Mouse (Mus musculus) retina, embryonic 14.5 days (tissue): ENCODE data around the gene Gdap2.

Experiments
- DNase-seq: peaks from one replicate; pipeline ENCODE4 v3.0.0-alpha.2; 2015; ENCODE audit warnings: low spot score

Gdap2 gene

GRCm38 (mm10) chr3:100162315-100163105 lies at the start of gene Gdap2, which contains the start of gene Wdr3:
Gdap2 (plus strand) TSS chr3:100162381.
Wdr3 (minus strand) TSS chr3:100162407.
- peak; percentile 96 for DNase-seq

GRCm38 (mm10) chr3:100118681-100119080 lies 43.5 kb upstream of the Gdap2 start:
- no peak for DNase-seq

- no peak for DNase-seq
These were observed 40.2 kb upstream of the Gdap2 start for GRCm38 (mm10) chr3:100121961-100122360.

GRCm38 (mm10) chr3:100122445-100122844 lies 39.7 kb upstream of the Gdap2 start:
- no peak for DNase-seq

GRCm38 (mm10) chr3:100160682-100161445 lies 1.3 kb upstream of the Gdap2 start:
- no peak for DNase-seq

GRCm38 (mm10) chr3:100161665-100162314 lies 391 bp upstream of the Gdap2 start:
- DNase-seq, result no peak

GRCm38 (mm10) chr3:100163556-100163955 lies 1.4 kb downstream of the Gdap2 start:
- no peak for DNase-seq

- no peak for DNase-seq
These were observed 2.8 kb downstream of the Gdap2 start for GRCm38 (mm10) chr3:100164991-100165390.

- DNase-seq, result no peak
These were observed 13.8 kb downstream of the Gdap2 start for GRCm38 (mm10) chr3:100176031-100176430.

GRCm38 (mm10) chr3:100180471-100180870 lies 18.3 kb downstream of the Gdap2 start:
- DNase-seq, result no peak

GRCm38 (mm10) chr3:100189444-100189843 lies 27.3 kb downstream of the Gdap2 start:
- peak; percentile 87 for DNase-seq

GRCm38 (mm10) chr3:100189861-100190260 lies 27.7 kb downstream of the Gdap2 start:
- peak; percentile 5 for DNase-seq

GRCm38 (mm10) chr3:100194210-100194609 lies 32.0 kb downstream of the Gdap2 start:
- DNase-seq, result no peak

GRCm38 (mm10) chr3:100201554-100201953 lies 39.4 kb downstream of the Gdap2 start:
- DNase-seq, result no peak

- no peak for DNase-seq
These were observed 44.8 kb downstream of the Gdap2 start for GRCm38 (mm10) chr3:100206973-100207372.

- DNase-seq, result no peak
These were observed 53.3 kb downstream of the Gdap2 start for GRCm38 (mm10) chr3:100215469-100215868.

- DNase-seq, result no peak
These were observed 63.3 kb downstream of the Gdap2 start for GRCm38 (mm10) chr3:100225326-100225959.

GRCm38 (mm10) chr3:100227509-100227908 lies 65.3 kb downstream of the Gdap2 start:
- DNase-seq, result no peak

- no peak for DNase-seq
These were observed 66.8 kb downstream of the Gdap2 start for GRCm38 (mm10) chr3:100228981-100229380.

GRCm38 (mm10) chr3:100236725-100237436 lies 74.7 kb downstream of the Gdap2 start:
- DNase-seq, result no peak

- no peak for DNase-seq
These were observed 80.0 kb downstream of the Gdap2 start for GRCm38 (mm10) chr3:100242230-100242629.
